Mouse (Mus musculus) embryo, embryonic 9.5 days (tissue): ENCODE results near the gene Gltpd2.
"Not testable (repeated sequence)": the region's sequence is repeated elsewhere in the genome, so short reads cannot be mapped to it uniquely, and the experiment has no call there.

Source experiments
- DNase-seq: peaks from one replicate; pipeline ENCODE4 v3.0.0-alpha.2; 2017; ENCODE audit errors: extremely low spot score

Gene Gltpd2

GRCm38 (mm10) chr11:70518923-70519322, at the start of gene Gltpd2:
Gene Gltpd2, plus strand, starts transcription at chr11:70519196.
- no peak for DNase-seq

- DNase-seq: no peak
These were observed 49.2 kb upstream of the Gltpd2 start for GRCm38 (mm10) chr11:70469764-70470163.

- no peak for DNase-seq
These were observed 46.3 kb upstream of the Gltpd2 start for GRCm38 (mm10) chr11:70472716-70473115.

GRCm38 (mm10) chr11:70473291-70473690, 45.7 kb upstream of the Gltpd2 start:
- not testable (repeated sequence) for DNase-seq

- no peak for DNase-seq
These were observed 44.0 kb upstream of the Gltpd2 start for GRCm38 (mm10) chr11:70474872-70475534.

GRCm38 (mm10) chr11:70485498-70485897, 33.5 kb upstream of the Gltpd2 start:
- no peak for DNase-seq

DNA sequence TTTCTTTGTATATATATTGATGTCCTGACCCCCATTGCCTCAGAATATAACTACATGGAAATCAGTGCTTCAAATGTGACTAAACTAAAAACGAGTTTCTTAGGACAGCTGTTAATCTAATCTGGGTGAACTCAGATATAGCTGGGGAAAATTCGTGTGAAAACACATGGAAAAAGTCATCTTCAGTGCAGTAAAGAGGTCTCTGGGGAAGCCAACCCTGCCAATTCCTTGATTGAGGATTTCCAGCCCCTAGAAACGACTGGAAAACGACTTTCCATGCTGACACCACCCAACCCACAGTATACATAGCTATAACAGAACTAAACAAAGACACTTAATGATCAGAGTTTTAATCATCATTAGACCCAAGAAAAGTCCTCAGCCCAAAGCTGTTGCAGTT, 31.2 kb upstream of the Gltpd2 start:
- DNase-seq: no peak

DNA sequence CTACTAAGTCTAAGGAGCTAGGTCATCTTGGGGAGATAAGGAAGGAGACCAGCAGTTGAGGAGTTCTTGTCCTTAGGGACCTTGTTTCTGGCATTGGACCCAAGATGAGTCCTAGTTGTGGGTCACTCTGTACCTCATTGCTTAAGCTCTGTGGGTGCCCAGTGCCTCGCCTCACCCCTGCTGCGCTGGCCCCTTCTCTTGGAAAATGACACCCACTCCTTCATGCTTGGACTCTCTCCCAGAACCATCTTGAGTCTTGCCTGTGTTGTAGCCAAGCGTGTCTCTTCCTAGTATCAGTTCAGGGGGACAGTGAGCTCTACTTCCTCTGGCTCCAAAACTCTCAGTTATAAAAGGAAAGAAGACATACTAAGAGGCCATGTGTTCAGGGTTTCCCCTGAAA, 29.9 kb upstream of the Gltpd2 start:
- no peak for DNase-seq

DNA sequence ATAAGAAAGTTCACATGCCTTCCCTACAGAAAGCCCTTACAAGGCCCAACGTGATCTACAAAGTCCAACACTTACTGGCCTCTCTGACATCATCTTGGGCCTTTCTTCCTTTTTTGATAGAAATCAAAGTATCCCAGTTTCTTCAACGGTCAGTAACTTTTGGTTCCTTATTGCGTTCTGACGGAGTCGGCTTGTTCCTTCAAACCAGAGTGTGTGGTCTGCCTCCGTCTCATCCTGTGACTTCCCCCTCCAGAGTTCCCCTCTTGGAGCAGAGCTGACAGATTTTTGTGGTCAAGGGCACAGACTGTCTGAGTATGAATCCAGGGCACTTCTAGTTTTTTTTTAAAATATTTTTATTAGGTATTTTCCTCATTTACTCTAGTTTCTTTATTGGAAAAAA, 29.3 kb upstream of the Gltpd2 start:
- no peak for DNase-seq

DNA sequence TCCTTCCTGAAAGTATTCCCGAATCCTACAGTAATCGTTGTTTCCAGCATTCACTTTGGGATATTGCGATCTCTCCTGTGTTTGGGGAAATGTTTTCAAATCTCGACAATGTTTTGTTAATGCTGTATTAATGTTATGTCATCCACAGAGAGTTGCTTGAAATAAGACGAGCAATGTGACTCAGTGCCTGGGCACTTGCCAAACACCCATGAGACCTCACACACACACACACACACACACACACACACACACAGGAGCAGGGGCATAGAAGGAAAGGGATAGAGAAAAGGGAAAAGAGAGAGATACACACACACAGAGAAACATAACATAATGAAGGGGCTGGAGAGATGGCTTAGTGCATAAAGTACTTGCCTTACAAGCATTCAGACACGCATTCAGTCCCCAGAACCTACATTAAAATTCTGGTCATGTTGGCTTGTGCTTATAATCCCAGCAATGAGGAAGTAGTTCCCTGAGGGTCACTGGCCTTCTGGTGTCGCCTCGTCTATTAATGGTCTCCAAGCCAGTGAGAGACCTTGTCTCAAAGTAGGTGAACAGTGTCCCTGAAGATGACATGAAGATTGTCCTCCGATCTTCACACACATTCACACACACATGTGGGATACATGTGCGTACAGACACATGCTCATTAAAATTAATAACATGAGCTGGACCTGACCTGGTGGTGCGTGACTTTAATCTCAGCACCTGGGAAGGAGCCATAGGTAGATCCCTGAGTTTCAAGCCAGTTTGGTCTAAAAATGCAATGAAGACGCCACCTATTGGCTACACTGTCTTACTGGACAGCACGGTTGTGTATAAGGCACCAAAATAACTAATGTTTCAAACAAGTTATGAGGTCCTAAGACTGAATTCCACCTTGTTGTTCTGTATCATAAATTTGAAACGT, 19.2 kb upstream of the Gltpd2 start:
- DNase-seq: no peak

- no peak for DNase-seq
These were observed 18.6 kb upstream of the Gltpd2 start for GRCm38 (mm10) chr11:70500476-70500812.

GRCm38 (mm10) chr11:70502018-70502417, 17.0 kb upstream of the Gltpd2 start:
- DNase-seq: no peak

DNA sequence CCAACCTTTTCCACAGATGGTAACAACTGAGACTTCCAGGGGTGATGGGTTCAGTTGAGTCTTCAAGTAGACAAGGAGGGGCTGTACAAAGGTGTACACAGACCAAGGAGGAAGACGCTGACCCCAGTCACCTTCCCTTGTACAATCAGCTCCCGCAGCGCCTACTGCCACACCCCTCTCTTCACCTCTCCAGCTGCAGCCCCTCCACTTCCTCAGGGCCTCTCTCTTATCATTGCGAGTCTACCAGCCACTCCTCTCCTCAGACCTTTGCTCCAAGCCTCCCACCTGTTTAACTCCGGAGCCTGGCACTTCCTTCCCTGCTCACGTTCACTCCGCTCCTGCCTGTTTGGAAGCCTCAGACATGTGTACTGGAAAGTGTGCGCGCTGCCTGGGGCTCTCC, 14.0 kb upstream of the Gltpd2 start, which contains the start of gene Tm4sf5:
Gene Tm4sf5 (plus strand): TSS at position 275 of the 400 bp plus-strand sequence.
- DNase-seq: no peak

DNA sequence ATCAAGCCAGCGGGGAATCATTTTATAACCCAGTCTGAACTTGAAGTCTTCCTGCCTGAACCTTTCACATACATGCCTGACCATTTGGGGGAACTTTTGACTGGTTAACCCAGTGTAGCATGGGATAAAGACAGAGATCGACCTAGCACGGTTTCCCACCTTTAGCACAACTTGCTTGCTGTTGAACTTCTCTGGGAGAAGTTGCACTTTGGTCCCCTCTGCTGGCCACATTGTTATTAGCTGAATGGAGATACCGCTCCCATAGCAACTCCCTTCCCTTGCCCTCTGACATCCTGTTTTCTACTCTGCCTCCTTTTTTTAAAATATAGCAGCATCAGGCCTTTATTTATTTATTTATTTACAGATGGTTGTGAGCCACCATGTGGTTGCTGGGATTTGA, 12.6 kb upstream of the Gltpd2 start:
- peak; percentile 58 for DNase-seq

- no peak for DNase-seq
These were observed 12.0 kb upstream of the Gltpd2 start for GRCm38 (mm10) chr11:70506962-70507515.

GRCm38 (mm10) chr11:70509753-70510564, 9.0 kb upstream of the Gltpd2 start:
- DNase-seq: peak; percentile 55

- no peak for DNase-seq
These were observed 7.8 kb upstream of the Gltpd2 start for GRCm38 (mm10) chr11:70511242-70511641.

GRCm38 (mm10) chr11:70511825-70512224, 7.2 kb upstream of the Gltpd2 start:
- DNase-seq: no peak

DNA sequence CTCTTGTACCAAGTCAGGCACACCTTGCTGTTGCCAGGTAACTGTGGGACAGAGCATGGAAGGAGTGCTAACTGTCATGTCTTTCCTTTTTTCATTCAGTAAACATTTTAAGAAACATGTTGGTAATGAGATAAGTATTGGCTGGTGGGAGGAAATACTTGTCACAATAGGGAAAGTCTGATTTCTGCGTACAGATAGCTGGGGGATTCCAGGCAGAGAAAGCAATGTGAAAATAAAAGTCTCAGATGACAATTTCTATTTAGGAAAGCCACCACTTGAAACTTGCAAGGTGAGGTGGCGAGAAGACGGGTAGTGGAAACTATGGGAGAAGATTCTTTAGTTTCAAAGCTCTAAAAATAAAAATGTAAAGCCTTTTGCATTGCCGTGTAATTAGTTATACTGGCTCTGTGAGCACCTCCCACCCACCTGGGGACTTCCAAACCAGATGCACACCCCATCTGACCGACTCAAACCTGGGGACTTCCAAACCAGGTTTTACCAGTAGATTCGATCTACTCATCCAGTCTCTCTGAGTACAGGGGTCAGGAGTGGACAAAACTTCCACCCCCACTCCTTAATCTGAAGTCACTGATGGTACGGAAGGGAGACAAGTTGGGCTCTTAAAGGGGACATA, 6.2 kb upstream of the Gltpd2 start:
- no peak for DNase-seq

GRCm38 (mm10) chr11:70513520-70513919, 5.5 kb upstream of the Gltpd2 start:
- no peak for DNase-seq

- no peak for DNase-seq
These were observed 4.7 kb upstream of the Gltpd2 start, which contains the start of gene Vmo1 for GRCm38 (mm10) chr11:70514288-70514687. Gene Vmo1, minus strand, starts transcription at chr11:70514616.
